Mouse (Mus musculus): Measurements from ENCODE around the gene Rprd2. TPM values are rescaled to one million over a fixed set of nuclear protein-coding genes. Genes with fewer than 3 reads are reported as not detected.
"Not testable (repeated sequence)": the region's sequence is repeated elsewhere in the genome, so short reads cannot be mapped to it uniquely, and the experiment has no call there.

Gene Rprd2
- 35.3 TPM for polyA plus RNA-seq (2021)

DNA sequence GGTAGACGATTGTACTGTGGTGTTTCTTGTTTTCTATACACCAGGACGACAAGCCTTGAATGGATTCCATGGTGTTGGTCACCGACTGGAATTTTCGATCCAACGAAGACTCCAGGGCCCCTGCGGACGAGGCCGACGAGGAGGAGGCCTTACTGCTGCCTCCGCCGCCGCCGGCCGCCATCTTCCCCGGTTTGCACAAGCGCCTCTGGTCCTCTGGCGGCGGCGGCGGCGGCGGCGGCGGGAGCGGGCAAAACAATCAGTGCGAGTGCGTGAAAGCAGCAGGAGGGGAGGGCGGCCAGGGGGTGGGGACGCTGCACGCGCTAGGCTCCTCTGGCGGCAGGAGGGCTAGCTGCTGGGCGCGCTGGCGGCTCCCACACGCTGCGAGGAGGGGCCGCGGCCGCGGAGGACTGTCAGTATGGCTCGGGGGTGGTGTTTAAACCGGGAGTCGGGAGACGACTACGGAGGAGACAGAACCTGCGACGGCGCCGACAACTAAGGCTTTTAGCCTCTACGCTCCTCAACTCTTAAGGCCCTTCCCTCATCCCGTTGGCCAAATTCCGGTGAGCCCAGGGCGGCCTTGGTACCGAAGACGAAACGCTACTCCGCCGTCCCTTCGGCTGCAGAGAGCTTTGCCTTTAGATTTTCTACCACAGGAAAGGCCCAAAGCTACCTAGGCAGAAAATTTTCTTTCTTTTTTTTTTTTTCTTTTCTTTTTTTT lies at the start of gene Rprd2:
Gene Rprd2, minus strand, starts transcription at position 293 of the 718 bp plus-strand sequence.
- ATAC-seq = peak; percentile 45
- H3K27me3 ChIP-seq = no peaks in the 10 kb centered on the region
- CTCF ChIA-PET = no interaction called here
- in situ Hi-C loops (cut with MboI; ENCODE audit: low pct_unique_long_range_greater_than_20kb) = no loop called here
- peak; percentile 61 for DNase-seq (ENCODE audit: low read depth, low spot score)
- POLR2A ChIA-PET = interaction anchor here (0.6 to 1.5 kb wide), 6 partner anchors 11 to 823 kb away, joined by 3 to 7 read pairs (median 4); no protein-coding TSS in a partner anchor
- no peak for TF ChIP-seq CTCF (IDR thresholded peaks at IDR 0.05)

DNA sequence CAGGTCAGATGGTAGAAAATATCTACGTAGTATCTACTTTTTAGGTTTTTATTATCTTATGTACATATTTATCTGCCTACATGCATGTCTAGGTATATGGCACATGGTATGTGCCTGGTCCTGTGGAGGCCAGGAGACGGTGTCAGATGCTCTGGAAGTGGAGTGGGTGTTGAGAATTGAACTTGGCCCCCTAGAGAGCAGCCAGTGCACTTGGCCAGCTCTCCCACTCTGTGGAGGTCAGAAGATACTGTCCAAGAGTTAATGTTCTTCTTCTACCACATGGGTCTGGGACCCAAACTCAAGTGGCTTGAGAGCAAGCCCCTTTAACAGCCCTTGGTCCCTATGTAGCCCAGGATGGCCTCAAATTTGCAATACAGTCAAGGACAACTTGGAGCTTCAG lies 48.7 kb upstream of the Rprd2 start:
- H3K27me3 ChIP-seq = no peaks in the 10 kb centered on the region
- POLR2A ChIA-PET = interaction anchor here (0.6 to 0.7 kb wide), 2 partner anchors 9 to 17 kb away, joined by 3 to 4 read pairs; no protein-coding TSS in a partner anchor
- CTCF ChIA-PET = interaction anchor here (1.2 kb wide), 1 partner anchor 98 kb away, joined by 3 read pairs; no protein-coding TSS in a partner anchor
- TF ChIP-seq CTCF (IDR thresholded peaks at IDR 0.05) = no peak
- no peak for ATAC-seq
- in situ Hi-C loops (cut with MboI; ENCODE audit: low pct_unique_long_range_greater_than_20kb) = no loop called here
- DNase-seq (ENCODE audit: low read depth, low spot score) = no peak

DNA sequence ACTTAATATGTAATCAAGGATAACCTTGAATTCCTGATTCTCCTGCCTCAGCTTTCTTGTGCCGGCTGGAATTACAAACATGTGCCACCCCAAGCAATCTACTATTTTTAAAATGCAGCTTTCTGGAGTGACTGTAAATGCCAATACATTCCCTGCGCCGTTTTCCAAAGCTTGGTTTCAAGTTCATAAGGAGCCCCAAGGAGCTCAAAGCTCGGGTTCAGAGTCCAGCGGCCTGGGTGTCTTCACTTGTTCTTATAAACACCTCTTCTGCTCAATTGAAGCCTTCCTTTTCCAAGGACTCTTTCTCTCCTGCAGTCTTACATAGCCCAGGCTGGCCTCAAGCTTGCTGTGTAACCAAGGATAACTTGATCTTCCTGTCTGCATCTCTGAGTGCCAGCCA lies 47.4 kb upstream of the Rprd2 start:
- no peak for ATAC-seq
- H3K27me3 ChIP-seq = no peaks in the 10 kb centered on the region
- CTCF ChIA-PET = interaction anchor here (1.0 to 2.6 kb wide), 2 partner anchors 40 to 97 kb away, joined by 3 to 12 read pairs; no protein-coding TSS in a partner anchor
- POLR2A ChIA-PET = interaction anchor here (0.6 to 1.0 kb wide), 2 partner anchors 12 to 164 kb away, joined by 3 read pairs; no protein-coding TSS in a partner anchor
- in situ Hi-C loops (cut with MboI; ENCODE audit: low pct_unique_long_range_greater_than_20kb) = no loop called here
- no peak for TF ChIP-seq CTCF (IDR thresholded peaks at IDR 0.05)
- DNase-seq (ENCODE audit: low read depth, low spot score) = no peak

DNA sequence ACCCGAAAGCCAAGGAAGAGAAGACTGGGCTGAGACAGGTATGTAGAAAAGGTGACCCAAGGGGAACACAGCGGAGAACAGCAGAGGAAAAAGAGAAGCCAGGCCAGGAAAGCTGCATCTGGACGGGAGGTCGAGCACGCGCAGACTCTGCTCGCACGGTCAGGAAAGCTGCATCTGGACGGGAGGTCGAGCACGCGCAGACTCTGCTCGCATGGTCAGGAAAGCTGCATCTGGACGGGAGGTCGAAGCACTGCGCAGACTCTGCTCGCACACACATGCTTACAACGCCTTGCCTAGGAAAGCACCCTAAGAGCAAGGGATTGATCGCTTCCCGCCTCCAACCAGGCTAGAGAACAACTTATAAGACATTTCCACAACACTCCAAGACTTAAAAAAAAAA lies 46.9 kb upstream of the Rprd2 start:
- POLR2A ChIA-PET = interaction anchor here (0.6 kb wide), 1 partner anchor 165 kb away, joined by 3 read pairs; no protein-coding TSS in a partner anchor
- no peak for ATAC-seq
- DNase-seq (ENCODE audit: low read depth, low spot score) = no peak
- no peak for TF ChIP-seq CTCF (IDR thresholded peaks at IDR 0.05)
- H3K27me3 ChIP-seq = no peaks in the 10 kb centered on the region
- in situ Hi-C loops (cut with MboI; ENCODE audit: low pct_unique_long_range_greater_than_20kb) = no loop called here
- CTCF ChIA-PET = interaction anchor here (1.0 to 2.6 kb wide), 3 partner anchors 40 to 98 kb away, joined by 3 to 12 read pairs (median 5); no protein-coding TSS in a partner anchor

DNA sequence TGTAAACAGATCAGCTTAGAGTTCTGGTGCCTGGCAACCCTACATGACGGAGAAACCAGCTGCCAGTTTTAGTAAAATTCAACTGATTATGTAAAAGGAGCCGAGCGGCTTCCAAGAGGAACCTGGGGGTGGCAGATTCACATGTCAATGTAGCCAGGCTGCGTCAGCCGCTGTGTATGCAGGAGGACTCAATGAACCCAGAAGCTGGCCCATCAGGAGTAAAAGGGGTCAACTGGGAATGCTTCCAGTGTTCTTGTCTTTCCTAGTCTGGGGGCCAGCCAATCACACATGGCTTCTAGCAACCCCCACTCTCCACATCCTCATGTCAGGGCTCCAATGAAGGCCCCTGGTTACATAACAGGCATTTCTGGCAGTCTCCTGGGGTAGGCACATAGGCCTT lies 46.4 kb upstream of the Rprd2 start:
- in situ Hi-C loops (cut with MboI; ENCODE audit: low pct_unique_long_range_greater_than_20kb) = no loop called here
- no peaks in the 10 kb centered on the region for H3K27me3 ChIP-seq
- POLR2A ChIA-PET = interaction anchor here (0.6 kb wide), 1 partner anchor 23 kb away, joined by 3 read pairs; no protein-coding TSS in a partner anchor
- CTCF ChIA-PET = interaction anchor here (1.0 to 2.6 kb wide), 3 partner anchors 41 to 98 kb away, joined by 3 to 12 read pairs (median 5); no protein-coding TSS in a partner anchor
- DNase-seq (ENCODE audit: low read depth, low spot score) = no peak
- TF ChIP-seq CTCF (IDR thresholded peaks at IDR 0.05) = no peak
- ATAC-seq = no peak

DNA sequence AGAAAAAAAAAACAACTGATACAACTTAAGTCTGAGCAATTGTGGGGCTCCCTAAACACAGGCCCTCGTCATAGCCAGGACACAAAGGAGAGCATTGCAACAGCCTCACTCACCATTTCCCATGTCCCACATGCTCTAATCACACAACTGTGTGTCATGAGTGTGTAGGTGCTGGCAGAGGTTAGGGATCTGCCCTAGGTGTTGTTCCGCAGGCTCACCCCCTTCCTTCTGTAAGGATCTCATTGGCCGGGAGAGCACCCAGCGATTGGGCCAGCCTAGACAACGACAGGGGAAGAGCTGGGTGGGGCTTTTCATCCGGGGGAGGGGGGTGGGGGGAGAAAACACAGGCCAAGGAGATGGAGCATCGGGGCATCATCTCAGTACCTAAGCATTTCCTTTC lies 44.9 kb upstream of the Rprd2 start:
- ChIA-PET CTCF (interaction anchor here (1.8 kb wide), 1 partner anchor 44 kb away, joined by 5 read pairs; no protein-coding TSS in a partner anchor), POLR2A (no interaction called here)
- in situ Hi-C loops (cut with MboI; ENCODE audit: low pct_unique_long_range_greater_than_20kb) = no loop called here
- ATAC-seq (no peak), DNase-seq (ENCODE audit: low read depth, low spot score) (no peak)
- TF ChIP-seq CTCF (IDR thresholded peaks at IDR 0.05) = no peak
- no peaks in the 10 kb centered on the region for H3K27me3 ChIP-seq

DNA sequence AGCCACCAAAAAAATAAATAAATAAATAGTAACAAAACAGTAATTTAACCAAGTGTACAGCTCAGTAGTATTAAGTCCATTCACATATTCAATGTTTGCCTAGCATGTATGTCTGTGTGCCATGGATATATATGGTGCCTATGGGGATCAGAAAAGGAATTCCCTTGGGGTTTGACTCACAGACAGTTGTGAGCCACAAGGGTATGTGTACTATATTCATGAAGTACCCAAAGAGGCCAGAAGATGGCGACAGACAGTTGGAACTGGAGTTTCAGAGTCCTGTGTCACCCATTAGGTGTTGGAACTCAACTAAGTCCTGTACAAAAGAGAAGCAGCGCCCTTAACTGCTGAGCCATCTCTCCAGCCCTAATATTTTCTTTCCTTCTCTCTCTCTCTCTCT lies 43.1 kb upstream of the Rprd2 start:
- DNase-seq (ENCODE audit: low read depth, low spot score) (peak; percentile 83), ATAC-seq (peak; percentile 84)
- no peak for TF ChIP-seq CTCF (IDR thresholded peaks at IDR 0.05)
- CTCF ChIA-PET = interaction anchor here (0.8 to 1.0 kb wide), 4 partner anchors 9 to 102 kb away, joined by 3 to 8 read pairs (median 3); partner anchors contain the start of gene Mrps21
- no peaks in the 10 kb centered on the region for H3K27me3 ChIP-seq
- POLR2A ChIA-PET = interaction anchor here (0.7 kb wide), 3 partner anchors 22 to 174 kb away, joined by 3 to 4 read pairs (median 4); partner anchors contain the start of gene Adamtsl4
- in situ Hi-C loops (cut with MboI; ENCODE audit: low pct_unique_long_range_greater_than_20kb) = no loop called here

DNA sequence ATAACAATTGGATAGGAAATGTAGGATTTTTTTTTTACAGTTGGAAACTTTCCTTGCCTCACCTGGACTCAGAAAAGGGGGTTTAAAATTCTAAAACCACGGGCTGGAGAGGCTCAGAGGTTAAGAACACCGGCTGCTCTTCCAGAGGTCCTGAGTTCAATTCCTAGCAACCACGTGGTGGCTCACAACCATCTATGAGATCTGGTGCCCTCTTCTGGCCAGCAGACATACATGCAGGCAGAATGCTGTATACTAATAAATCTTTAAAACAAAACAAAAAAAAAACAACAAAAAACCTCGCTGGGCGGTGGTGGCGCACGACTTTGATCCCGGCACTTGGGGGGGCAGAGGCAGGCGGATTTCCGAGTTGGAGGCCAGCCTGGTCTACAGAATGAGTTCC lies 42.6 kb upstream of the Rprd2 start:
- no peaks in the 10 kb centered on the region for H3K27me3 ChIP-seq
- in situ Hi-C loops (cut with MboI; ENCODE audit: low pct_unique_long_range_greater_than_20kb) = no loop called here
- CTCF ChIA-PET = interaction anchor here (0.8 to 1.0 kb wide), 4 partner anchors 10 to 102 kb away, joined by 3 to 8 read pairs (median 3); partner anchors contain the start of gene Mrps21
- TF ChIP-seq CTCF (IDR thresholded peaks at IDR 0.05) = peak; percentile 80
- POLR2A ChIA-PET = interaction anchor here (0.7 kb wide), 1 partner anchor 43 kb away, joined by 3 read pairs; no protein-coding TSS in a partner anchor
- ATAC-seq (no peak), DNase-seq (ENCODE audit: low read depth, low spot score) (no peak)

DNA sequence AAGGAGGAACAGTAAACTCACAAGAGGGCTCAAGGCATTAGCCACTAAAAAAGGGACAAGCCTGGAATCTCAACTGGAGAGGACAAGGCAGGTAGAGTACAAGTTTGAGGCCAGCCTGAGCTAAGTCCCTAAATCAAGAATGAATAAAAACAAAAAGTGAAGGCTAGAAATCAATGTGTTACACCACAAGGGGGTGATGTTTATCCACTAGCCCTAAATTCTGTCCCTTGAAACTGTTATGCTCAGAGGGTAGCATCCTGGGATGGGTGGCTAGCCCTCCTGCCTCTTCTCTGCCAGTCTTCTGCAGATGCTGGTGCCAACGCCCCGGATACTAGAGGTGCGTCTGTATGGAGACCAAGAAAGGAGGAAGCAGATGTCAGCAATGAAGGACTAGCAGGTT lies 41.7 kb upstream of the Rprd2 start:
- no peaks in the 10 kb centered on the region for H3K27me3 ChIP-seq
- DNase-seq (ENCODE audit: low read depth, low spot score) (no peak), ATAC-seq (no peak)
- POLR2A ChIA-PET = no interaction called here
- in situ Hi-C loops (cut with MboI; ENCODE audit: low pct_unique_long_range_greater_than_20kb) = no loop called here
- CTCF ChIA-PET = no interaction called here
- peak; percentile 49 for TF ChIP-seq CTCF (IDR thresholded peaks at IDR 0.05)

DNA sequence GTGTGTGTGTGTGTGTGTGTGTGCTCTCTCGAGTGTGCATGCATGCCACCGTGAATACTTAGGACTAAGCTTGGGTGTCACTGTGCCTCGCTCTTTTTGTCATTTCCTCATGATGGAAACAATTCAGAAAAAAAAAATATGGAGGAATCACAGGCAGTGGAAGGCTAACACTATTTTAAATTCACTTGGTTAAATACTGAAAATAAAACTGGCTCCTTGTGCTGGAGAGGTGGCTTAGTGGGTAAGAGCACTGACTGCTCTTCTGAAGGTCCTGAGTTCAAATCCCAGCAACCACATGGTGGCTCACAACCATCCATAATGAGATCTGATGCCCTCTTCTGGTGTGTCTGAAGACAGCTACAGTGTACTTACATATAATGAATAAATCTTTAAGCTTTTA lies 39.6 kb upstream of the Rprd2 start:
- TF ChIP-seq CTCF (IDR thresholded peaks at IDR 0.05) = peak; percentile 25
- ChIA-PET POLR2A (interaction anchor here (0.6 to 0.7 kb wide), 4 partner anchors 9 to 174 kb away, joined by 3 to 6 read pairs (median 4); no protein-coding TSS in a partner anchor), CTCF (interaction anchor here (1.3 kb wide), 1 partner anchor 183 kb away, joined by 3 read pairs; no protein-coding TSS in a partner anchor)

DNA sequence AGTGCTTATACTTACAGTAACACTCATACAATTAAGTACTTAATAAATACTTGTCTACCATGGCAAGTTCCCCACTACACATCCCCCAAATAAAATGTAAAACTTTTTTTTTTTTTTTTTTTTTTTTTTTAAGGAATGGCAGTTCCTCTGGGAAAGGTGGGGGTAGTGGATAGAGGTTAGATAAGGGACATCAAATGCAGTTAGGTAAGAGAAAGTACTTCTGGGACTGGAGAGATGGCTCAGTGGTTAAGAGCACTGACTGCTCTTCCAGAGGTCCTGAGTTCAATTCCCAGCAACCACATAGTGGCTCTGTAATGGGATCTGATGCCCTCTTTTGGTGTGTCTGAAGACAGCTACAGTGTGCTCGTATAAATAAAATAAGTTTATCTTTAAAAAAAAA lies 38.4 kb upstream of the Rprd2 start:
- in situ Hi-C loops (cut with MboI; ENCODE audit: low pct_unique_long_range_greater_than_20kb) = not testable (repeated sequence)
- CTCF ChIA-PET = interaction anchor here (1.3 kb wide), 1 partner anchor 107 kb away, joined by 6 read pairs; no protein-coding TSS in a partner anchor

More for the DNA sequence above, 39.6 kb upstream of the Rprd2 start:
- DNase-seq (ENCODE audit: low read depth, low spot score); H3K27me3 ChIP-seq; ATAC-seq; in situ Hi-C loops (cut with MboI; ENCODE audit: low pct_unique_long_range_greater_than_20kb): not testable (repeated sequence)

More for the DNA sequence above, 38.4 kb upstream of the Rprd2 start:
- not testable (repeated sequence) for H3K27me3 ChIP-seq; DNase-seq (ENCODE audit: low read depth, low spot score); ATAC-seq
- POLR2A ChIA-PET = interaction anchor here (1.8 kb wide), 1 partner anchor 13 kb away, joined by 5 read pairs; no protein-coding TSS in a partner anchor

Data from Patski (cell line).